Mouse (Mus musculus): ENCODE results near the gene Hnrnpu. TPM values are rescaled to one million over a fixed set of nuclear protein-coding genes. Genes with fewer than 3 reads are reported as not detected.

Hnrnpu gene
- 209 and 239 TPM in 2 replicates for polyA plus RNA-seq (2015; fragmentation: Nextera tagmentation; extraction: Ambion mirVana)

DNA sequence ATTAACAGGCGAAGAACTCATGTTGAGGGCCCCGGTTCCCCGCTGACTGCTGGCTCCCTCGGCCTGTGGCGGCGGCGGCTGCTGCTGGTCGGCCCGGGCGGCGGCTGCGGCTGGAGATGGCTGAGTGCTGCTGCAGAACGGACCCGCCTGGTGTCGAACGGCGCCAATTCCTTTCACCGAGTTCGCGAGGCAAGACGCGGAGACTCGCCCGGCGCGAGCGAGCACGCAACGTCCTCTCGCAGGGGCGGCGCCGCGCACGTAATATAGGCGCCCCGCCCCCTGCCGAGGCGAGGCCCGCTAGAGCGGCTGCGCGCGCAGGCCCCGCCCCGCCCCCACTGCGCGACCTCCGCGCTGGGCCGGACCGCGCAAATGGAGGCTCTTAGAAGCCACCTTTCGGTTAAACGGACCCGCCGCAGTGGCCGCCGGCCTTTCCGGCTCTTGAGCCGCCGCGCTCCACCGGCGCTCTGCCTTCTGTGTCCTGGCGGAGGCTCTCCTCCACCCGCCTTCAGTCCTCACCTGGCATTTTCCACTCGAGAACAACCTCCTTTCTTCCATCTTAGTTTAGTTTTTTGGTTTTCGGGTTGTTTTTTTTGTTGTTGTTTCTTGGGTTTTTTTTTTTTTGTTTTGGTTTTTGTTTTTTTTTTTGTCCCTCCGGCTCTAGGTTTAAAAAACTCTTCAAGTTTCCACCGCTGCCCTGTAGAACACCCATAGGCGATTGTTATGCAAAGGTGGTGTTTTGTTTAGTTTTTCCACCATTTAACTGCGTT is at the start of gene Hnrnpu:
Hnrnpu (minus strand) TSS at position 247 of the 767 bp plus-strand sequence.
- peak within 1 kb of the TSS; percentile 100 for H3K9ac ChIP-seq (ENCODE audit: low read length)
- peaks cover 12% of the 10 kb centered on the region for H3K4me1 ChIP-seq (replicated peaks; ENCODE audit: control insufficient read depth, insufficient read depth, low read length)
- H3K27me3 ChIP-seq (ENCODE audit: control insufficient read depth, insufficient read depth, low read depth, low read length): no peaks in the 10 kb centered on the region
- WGBS: under 1% methylated on average over 73 of the region's 73 CpGs
- no peaks in the 10 kb centered on the region for H3K9me3 ChIP-seq (ENCODE audit: control insufficient read depth, low read length)
- peak within 1 kb of the TSS; percentile 100 for H3K4me3 ChIP-seq (ENCODE audit: low read length)
- peak within 1 kb of the TSS; percentile 74 for H3K4me2 ChIP-seq (ENCODE audit: low read depth, low read length)
- ATAC-seq (ENCODE audit: low read depth): peak; percentile 91
- H3K27ac ChIP-seq (ENCODE audit: low read length): peak within 1 kb of the TSS; percentile 100
- H3K36me3 ChIP-seq (ENCODE audit: control insufficient read depth, insufficient read depth, low read length): peaks cover 14% of the 10 kb centered on the region

DNA sequence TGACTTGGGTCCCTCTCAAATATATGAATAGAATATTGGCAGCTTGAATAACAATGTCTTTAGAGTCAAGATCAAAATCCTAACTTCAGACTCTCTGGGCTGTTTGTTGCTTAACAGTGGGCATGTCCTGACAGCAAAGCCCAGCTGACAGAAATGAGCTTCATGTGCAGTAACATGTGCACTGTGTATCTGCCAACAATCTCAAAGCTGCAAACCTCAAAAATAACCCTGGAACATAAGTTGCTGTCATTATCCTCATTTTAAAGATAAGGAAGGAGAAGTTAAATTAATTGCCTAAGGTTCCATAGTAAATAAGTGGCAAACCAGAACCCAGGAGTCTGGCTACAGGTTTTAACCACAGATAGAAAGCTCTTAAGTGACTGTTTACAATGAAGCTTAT is 44.6 kb upstream of the Hnrnpu start:
- ATAC-seq (ENCODE audit: low read depth): no peak
- H3K27ac ChIP-seq (ENCODE audit: low read length): no peak overlapping the region
- H3K9me3 ChIP-seq (ENCODE audit: control insufficient read depth, low read length): no peaks in the 10 kb centered on the region
- no peak overlapping the region for H3K4me2 ChIP-seq (ENCODE audit: low read depth, low read length)
- no peaks in the 10 kb centered on the region for H3K27me3 ChIP-seq (ENCODE audit: control insufficient read depth, insufficient read depth, low read depth, low read length)
- H3K4me3 ChIP-seq (ENCODE audit: low read length): no peak overlapping the region
- H3K36me3 ChIP-seq (ENCODE audit: control insufficient read depth, insufficient read depth, low read length): no peaks in the 10 kb centered on the region
- no peaks in the 10 kb centered on the region for H3K4me1 ChIP-seq (replicated peaks; ENCODE audit: control insufficient read depth, insufficient read depth, low read length)
- H3K9ac ChIP-seq (ENCODE audit: low read length): no peak overlapping the region

DNA sequence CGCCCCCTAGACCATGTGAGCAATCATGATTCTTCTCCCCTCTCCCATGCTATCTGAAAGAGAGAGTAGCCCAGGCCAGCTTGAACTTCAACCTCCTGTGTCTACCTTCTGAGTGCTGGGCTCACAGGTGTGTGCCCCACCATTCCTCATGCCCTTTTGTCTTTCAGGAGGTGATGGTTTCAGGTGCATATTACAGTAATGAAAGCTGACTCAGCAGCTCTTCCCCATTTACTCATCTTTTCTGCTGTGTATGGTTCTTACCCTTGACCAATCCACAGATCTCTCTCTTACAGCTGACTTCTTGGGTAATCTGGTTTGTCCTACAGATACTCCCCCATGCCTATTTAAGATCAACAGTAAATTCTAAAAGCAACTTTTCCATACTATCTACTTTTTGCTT is 41.6 kb upstream of the Hnrnpu start:
- Histone ChIP-seq H3K4me1 (replicated peaks; ENCODE audit: control insufficient read depth, insufficient read depth, low read length) (no peaks in the 10 kb centered on the region), H3K9ac (ENCODE audit: low read length) (no peak overlapping the region), H3K36me3 (ENCODE audit: control insufficient read depth, insufficient read depth, low read length) (no peaks in the 10 kb centered on the region), H3K4me2 (ENCODE audit: low read depth, low read length) (no peak overlapping the region), H3K4me3 (ENCODE audit: low read length) (no peak overlapping the region), H3K27ac (ENCODE audit: low read length) (no peak overlapping the region), H3K9me3 (ENCODE audit: control insufficient read depth, low read length) (no peaks in the 10 kb centered on the region), H3K27me3 (ENCODE audit: control insufficient read depth, insufficient read depth, low read depth, low read length) (no peaks in the 10 kb centered on the region)
- WGBS: 68% methylated on average over 1 of the region's 1 CpGs
- ATAC-seq (ENCODE audit: low read depth): no peak

DNA sequence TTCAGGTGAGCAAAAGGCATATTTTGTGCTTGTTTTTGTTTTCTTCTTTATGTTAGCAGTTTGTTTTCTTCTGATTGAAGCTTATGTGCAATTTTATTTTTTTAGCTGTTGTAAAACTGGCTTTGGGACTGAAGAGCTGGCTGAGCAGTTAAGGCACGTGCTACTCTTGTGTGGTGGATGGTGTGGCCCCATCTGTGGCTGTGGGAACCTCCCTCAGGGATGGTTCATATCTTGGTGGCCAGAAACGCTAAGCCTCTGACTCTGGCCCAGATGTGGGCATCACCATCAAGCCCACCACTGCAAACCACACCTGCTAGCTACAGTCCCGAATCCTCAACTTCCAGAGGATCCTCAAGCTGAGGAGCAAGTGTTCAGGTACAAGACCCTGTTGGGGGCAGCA is 40.5 kb upstream of the Hnrnpu start:
- no peak for ATAC-seq (ENCODE audit: low read depth)
- H3K36me3 ChIP-seq (ENCODE audit: control insufficient read depth, insufficient read depth, low read length): no peaks in the 10 kb centered on the region
- 76% methylated on average over 3 of the region's 3 CpGs for WGBS
- H3K4me3 ChIP-seq (ENCODE audit: low read length): no peak overlapping the region
- no peak overlapping the region for H3K9ac ChIP-seq (ENCODE audit: low read length)
- no peaks in the 10 kb centered on the region for H3K9me3 ChIP-seq (ENCODE audit: control insufficient read depth, low read length)
- no peak overlapping the region for H3K27ac ChIP-seq (ENCODE audit: low read length)
- H3K4me1 ChIP-seq (replicated peaks; ENCODE audit: control insufficient read depth, insufficient read depth, low read length): no peaks in the 10 kb centered on the region
- H3K27me3 ChIP-seq (ENCODE audit: control insufficient read depth, insufficient read depth, low read depth, low read length): no peaks in the 10 kb centered on the region
- no peak overlapping the region for H3K4me2 ChIP-seq (ENCODE audit: low read depth, low read length)

DNA sequence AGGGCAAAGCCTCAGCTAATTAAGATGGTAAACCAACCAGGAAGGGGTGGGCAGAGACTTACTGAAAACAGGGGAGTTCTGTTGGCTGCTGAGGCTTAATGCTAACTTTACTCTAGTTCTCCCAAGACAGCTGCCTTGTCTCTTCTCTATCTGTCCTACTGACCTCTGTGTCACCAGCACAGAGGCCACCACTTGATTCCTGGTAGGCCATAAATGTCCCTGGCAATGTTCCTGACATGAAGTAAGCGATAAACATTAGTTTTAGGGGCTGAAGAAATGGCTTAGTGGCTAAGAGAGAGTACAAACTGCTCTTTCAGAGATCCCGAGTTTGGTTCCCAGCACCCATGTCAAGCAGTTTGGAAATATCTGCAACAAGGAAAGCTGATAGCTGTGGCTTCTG is 39.3 kb upstream of the Hnrnpu start:
- Histone ChIP-seq H3K9ac (ENCODE audit: low read length) (no peak overlapping the region), H3K36me3 (ENCODE audit: control insufficient read depth, insufficient read depth, low read length) (no peaks in the 10 kb centered on the region), H3K27me3 (ENCODE audit: control insufficient read depth, insufficient read depth, low read depth, low read length) (no peaks in the 10 kb centered on the region), H3K9me3 (ENCODE audit: control insufficient read depth, low read length) (no peaks in the 10 kb centered on the region), H3K27ac (ENCODE audit: low read length) (no peak overlapping the region), H3K4me3 (ENCODE audit: low read length) (no peak overlapping the region), H3K4me1 (replicated peaks; ENCODE audit: control insufficient read depth, insufficient read depth, low read length) (no peaks in the 10 kb centered on the region), H3K4me2 (ENCODE audit: low read depth, low read length) (no peak overlapping the region)
- no peak for ATAC-seq (ENCODE audit: low read depth)
- 56% methylated on average over 2 of the region's 2 CpGs for WGBS

DNA sequence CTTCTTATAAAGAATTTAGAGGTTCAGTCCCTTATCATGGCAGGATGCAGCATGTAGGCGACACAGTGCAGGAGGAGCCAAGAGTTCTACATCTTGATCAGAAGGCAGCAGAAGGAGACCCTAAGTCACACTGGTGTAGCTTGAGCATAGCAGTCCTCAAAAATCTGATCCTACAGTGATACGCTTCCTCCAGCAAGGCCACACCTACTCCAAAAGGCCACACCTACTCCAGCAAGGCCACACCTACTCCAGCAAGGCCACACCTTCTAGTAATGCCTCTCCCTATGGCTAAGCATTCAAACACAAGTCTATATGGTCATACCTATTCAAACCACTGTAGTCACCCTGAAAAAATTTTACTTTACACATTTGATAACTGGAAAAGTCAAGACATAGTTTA is 38.5 kb upstream of the Hnrnpu start:
- 70% methylated on average over 2 of the region's 2 CpGs for WGBS
- H3K9ac ChIP-seq (ENCODE audit: low read length): no peak overlapping the region
- no peak overlapping the region for H3K27ac ChIP-seq (ENCODE audit: low read length)
- no peaks in the 10 kb centered on the region for H3K4me1 ChIP-seq (replicated peaks; ENCODE audit: control insufficient read depth, insufficient read depth, low read length)
- no peak overlapping the region for H3K4me3 ChIP-seq (ENCODE audit: low read length)
- no peaks in the 10 kb centered on the region for H3K36me3 ChIP-seq (ENCODE audit: control insufficient read depth, insufficient read depth, low read length)
- H3K9me3 ChIP-seq (ENCODE audit: control insufficient read depth, low read length): no peaks in the 10 kb centered on the region
- H3K4me2 ChIP-seq (ENCODE audit: low read depth, low read length): no peak overlapping the region
- H3K27me3 ChIP-seq (ENCODE audit: control insufficient read depth, insufficient read depth, low read depth, low read length): no peaks in the 10 kb centered on the region
- ATAC-seq (ENCODE audit: low read depth): no peak

DNA sequence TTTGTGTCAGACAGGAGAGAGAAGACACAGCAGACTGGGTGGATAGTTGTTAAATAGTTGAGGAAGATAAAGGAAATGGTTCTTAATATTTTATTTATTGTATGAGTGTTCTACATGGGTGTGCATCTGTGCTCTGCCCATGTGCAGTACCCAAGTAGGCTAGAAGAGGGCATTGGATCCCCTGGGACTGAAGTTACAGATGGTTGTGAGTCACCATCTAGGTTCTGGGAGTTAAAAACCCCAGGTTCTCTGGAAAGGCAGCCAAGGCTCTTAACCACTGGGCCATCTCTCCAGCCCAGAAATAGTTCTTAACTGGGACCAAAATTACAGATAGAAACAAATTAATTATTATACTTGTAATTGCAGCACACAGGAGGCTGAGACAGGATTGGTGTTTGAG is 37.8 kb upstream of the Hnrnpu start:
- no peaks in the 10 kb centered on the region for H3K4me1 ChIP-seq (replicated peaks; ENCODE audit: control insufficient read depth, insufficient read depth, low read length)
- no peak overlapping the region for H3K4me3 ChIP-seq (ENCODE audit: low read length)
- H3K9ac ChIP-seq (ENCODE audit: low read length): no peak overlapping the region
- no peaks in the 10 kb centered on the region for H3K27me3 ChIP-seq (ENCODE audit: control insufficient read depth, insufficient read depth, low read depth, low read length)
- no peaks in the 10 kb centered on the region for H3K36me3 ChIP-seq (ENCODE audit: control insufficient read depth, insufficient read depth, low read length)
- no peak overlapping the region for H3K4me2 ChIP-seq (ENCODE audit: low read depth, low read length)
- ATAC-seq (ENCODE audit: low read depth): no peak
- no peak overlapping the region for H3K27ac ChIP-seq (ENCODE audit: low read length)
- no peaks in the 10 kb centered on the region for H3K9me3 ChIP-seq (ENCODE audit: control insufficient read depth, low read length)

DNA sequence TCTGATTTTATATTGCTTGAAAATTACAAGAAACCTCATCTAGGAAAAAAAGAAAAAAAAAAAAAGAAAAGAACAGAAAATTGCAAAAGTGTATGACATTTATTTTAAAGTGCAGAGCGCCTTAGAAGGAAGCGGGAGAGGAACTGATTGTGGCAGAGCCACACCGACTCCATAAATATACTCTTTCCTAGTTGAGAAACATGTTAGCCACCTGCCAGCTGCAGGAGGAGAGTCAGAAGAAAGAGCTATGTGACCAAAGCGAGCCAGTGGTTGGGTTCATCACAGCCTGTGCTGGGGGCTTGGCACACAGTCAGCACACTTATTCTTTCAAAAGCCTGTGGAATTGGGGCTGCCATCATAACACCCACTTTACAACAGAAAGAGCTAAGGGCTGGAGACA is 35.1 kb upstream of the Hnrnpu start:
- no peaks in the 10 kb centered on the region for H3K27me3 ChIP-seq (ENCODE audit: control insufficient read depth, insufficient read depth, low read depth, low read length)
- 81% methylated on average over 4 of the region's 4 CpGs for WGBS
- no peak for ATAC-seq (ENCODE audit: low read depth)

DNA sequence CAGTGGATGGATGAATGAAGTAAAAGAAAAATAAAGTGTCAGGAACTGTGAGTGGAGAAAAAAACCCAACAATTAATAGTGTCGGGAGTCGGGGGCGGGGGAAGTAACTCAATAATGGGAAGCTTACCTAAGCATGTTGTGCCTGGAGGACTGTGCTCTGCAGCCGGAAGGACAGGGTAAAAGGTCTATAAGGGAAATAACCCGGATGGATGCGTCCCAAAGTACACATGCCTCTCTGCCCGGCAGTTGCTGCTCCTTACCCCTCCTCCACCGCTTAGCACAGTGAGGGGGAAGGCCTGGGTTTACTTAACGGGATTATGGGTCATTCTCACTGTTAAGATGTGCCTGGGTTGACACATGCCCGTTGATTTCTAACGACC is 31.7 kb upstream of the Hnrnpu start:
- peak; percentile 80 for ATAC-seq (ENCODE audit: low read depth)
- peak overlapping the region; percentile 58 for H3K4me3 ChIP-seq (ENCODE audit: low read length)
- H3K27me3 ChIP-seq (ENCODE audit: control insufficient read depth, insufficient read depth, low read depth, low read length): no peaks in the 10 kb centered on the region
- H3K9ac ChIP-seq (ENCODE audit: low read length): peak overlapping the region; percentile 57
- peaks cover 4% of the 10 kb centered on the region; the same call in 1 of the 2 replicates for H3K4me1 ChIP-seq (replicated peaks; ENCODE audit: control insufficient read depth, insufficient read depth, low read length)
- H3K27ac ChIP-seq (ENCODE audit: low read length): peak overlapping the region; percentile 67
- under 1% methylated on average over 11 of the region's 11 CpGs for WGBS
- H3K36me3 ChIP-seq (ENCODE audit: control insufficient read depth, insufficient read depth, low read length): no peaks in the 10 kb centered on the region
- peak overlapping the region; percentile 83 for H3K4me2 ChIP-seq (ENCODE audit: low read depth, low read length)
- H3K9me3 ChIP-seq (ENCODE audit: control insufficient read depth, low read length): no peaks in the 10 kb centered on the region

More for the DNA sequence above, 35.1 kb upstream of the Hnrnpu start:
- Histone ChIP-seq H3K27ac (ENCODE audit: low read length) (no peak overlapping the region), H3K9ac (ENCODE audit: low read length) (no peak overlapping the region), H3K36me3 (ENCODE audit: control insufficient read depth, insufficient read depth, low read length) (no peaks in the 10 kb centered on the region), H3K4me2 (ENCODE audit: low read depth, low read length) (no peak overlapping the region), H3K9me3 (ENCODE audit: control insufficient read depth, low read length) (no peaks in the 10 kb centered on the region), H3K4me1 (replicated peaks; ENCODE audit: control insufficient read depth, insufficient read depth, low read length) (peaks cover 4% of the 10 kb centered on the region; the same call in 1 of the 2 replicates), H3K4me3 (ENCODE audit: low read length) (no peak overlapping the region)

All from lung, embryonic 16.5 days (tissue).